Mouse (Mus musculus) thymus, postnatal 0 days (tissue): Measurements from ENCODE around the gene Dmrtb1. TPM values are rescaled to one million over a fixed set of nuclear protein-coding genes. Genes with fewer than 3 reads are reported as not detected.

Source experiments
- microRNA-seq: library from miRNA; unstranded; fragments of <30 nt; microRNA quantifications from one replicate; pipeline ENCODE4, GENCODE M21; 2016; ENCODE audit warnings: borderline number of aligned reads
- polyA plus RNA-seq: library from polyadenylated mRNA; unstranded; fragments of >200 nt; fragmentation: Nextera tagmentation; extraction: Ambion mirVana; gene quantifications from 2 replicates; pipeline ENCODE4 v1.2.1, GENCODE M21; 2015

Gene Dmrtb1
- polyA plus RNA-seq, 1 experiment from 2014 or later = 0.43 TPM

Small RNA genes lying within 50 kb of the gene (microRNA-seq; reads per million reads assigned to microRNA genes)
- gene Gm25123 = not detected

Other genes starting within 250 kb of the Dmrtb1 start
- 0.05 and 0.27 TPM in 2 replicates for gene Glis1, start 249.6 kb downstream of the Dmrtb1 start, polyA plus RNA-seq
- 5.0 and 5.2 TPM in 2 replicates for gene Lrp8, start 118.0 kb upstream of the Dmrtb1 start, polyA plus RNA-seq
- 293 and 314 TPM in 2 replicates for gene Magoh, start 195.5 kb upstream of the Dmrtb1 start, polyA plus RNA-seq
- 78.3 and 81.5 TPM in 2 replicates for gene 0610037L13Rik, start 205.6 kb upstream of the Dmrtb1 start, polyA plus RNA-seq
- 20.7 and 20.9 TPM in 2 replicates for gene Cpt2, start 239.4 kb upstream of the Dmrtb1 start, polyA plus RNA-seq